Mouse (Mus musculus) heart, postnatal 25 days (tissue): Measurements from ENCODE around the gene Gm17571. TPM values are rescaled to one million over a fixed set of nuclear protein-coding genes. Genes with fewer than 3 reads are reported as not detected.

ENCODE experiments used
- DNase-seq: peaks from one replicate; pipeline ENCODE4 v3.0.0; 2022; ENCODE audit warnings: low spot score
- intact Hi-C: fragments of 180-260 bp; cut with DNase I; formaldehyde crosslinking; loops from one replicate; pipeline ENCODE4 v1.15.1; 2025
- total RNA-seq, 2 experiments: library from RNA; stranded (reverse); gene quantifications; 2 replicates each; pipeline ENCODE4 v1.2.3; 2021

The Gm17571 gene
- not detected for total RNA-seq

GRCm38 (mm10) chr9:13446703-13447285 lies at the start of gene Gm17571:
TSS of gene Gm17571 (minus strand) at chr9:13446753.
- intact Hi-C loops = no loop called here
- no peak for DNase-seq

GRCm38 (mm10) chr9:13495530-13495929 lies 49.0 kb upstream of the Gm17571 start:
- DNase-seq = no peak
- intact Hi-C loops = no loop called here

GRCm38 (mm10) chr9:13493746-13494145 lies 47.2 kb upstream of the Gm17571 start:
- intact Hi-C loops = no loop called here

GRCm38 (mm10) chr9:13492807-13493206 lies 46.3 kb upstream of the Gm17571 start:
- intact Hi-C loops = no loop called here
- no peak for DNase-seq

More at GRCm38 (mm10) chr9:13493746-13494145, 47.2 kb upstream of the Gm17571 start:
- DNase-seq = no peak

- intact Hi-C loops = no loop called here
- DNase-seq = no peak
These were observed 45.5 kb upstream of the Gm17571 start for GRCm38 (mm10) chr9:13491854-13492620.

GRCm38 (mm10) chr9:13491107-13491506 lies 44.6 kb upstream of the Gm17571 start:
- intact Hi-C loops = no loop called here
- DNase-seq = no peak

GRCm38 (mm10) chr9:13485914-13486313 lies 39.4 kb upstream of the Gm17571 start:
- no peak for DNase-seq
- intact Hi-C loops = no loop called here

- intact Hi-C loops = no loop called here
- DNase-seq = no peak
These were observed 38.0 kb upstream of the Gm17571 start for GRCm38 (mm10) chr9:13484267-13485240.

- DNase-seq = no peak
- intact Hi-C loops = no loop called here
These were observed 36.9 kb upstream of the Gm17571 start for GRCm38 (mm10) chr9:13483199-13484068.

GRCm38 (mm10) chr9:13479275-13479674 lies 32.7 kb upstream of the Gm17571 start:
- DNase-seq = no peak
- intact Hi-C loops = no loop called here

- intact Hi-C loops = no loop called here
- DNase-seq = no peak
These were observed 28.4 kb upstream of the Gm17571 start for GRCm38 (mm10) chr9:13474951-13475350.

GRCm38 (mm10) chr9:13470013-13470412 lies 23.5 kb upstream of the Gm17571 start:
- DNase-seq = peak; percentile 17

GRCm38 (mm10) chr9:13468778-13469177 lies 22.2 kb upstream of the Gm17571 start:
- intact Hi-C loops = loop anchor here (2.0 kb wide), 1 partner anchor 170 kb away; no protein-coding TSS in a partner anchor
- no peak for DNase-seq

More at GRCm38 (mm10) chr9:13470013-13470412, 23.5 kb upstream of the Gm17571 start:
- intact Hi-C loops = no loop called here

- intact Hi-C loops = loop anchor here (2.0 kb wide), 1 partner anchor 169 kb away; no protein-coding TSS in a partner anchor
- DNase-seq = no peak
These were observed 21.2 kb upstream of the Gm17571 start for GRCm38 (mm10) chr9:13467745-13468144.

GRCm38 (mm10) chr9:13466816-13467215 lies 20.3 kb upstream of the Gm17571 start:
- intact Hi-C loops = no loop called here
- no peak for DNase-seq

- DNase-seq = no peak
- intact Hi-C loops = no loop called here
These were observed 19.8 kb upstream of the Gm17571 start for GRCm38 (mm10) chr9:13466351-13466750.

- no peak for DNase-seq
- intact Hi-C loops = no loop called here
These were observed 18.9 kb upstream of the Gm17571 start for GRCm38 (mm10) chr9:13465358-13466020.

- DNase-seq = no peak
- intact Hi-C loops = no loop called here
These were observed 14.4 kb upstream of the Gm17571 start for GRCm38 (mm10) chr9:13460926-13461325.

GRCm38 (mm10) chr9:13460012-13460411 lies 13.5 kb upstream of the Gm17571 start:
- intact Hi-C loops = no loop called here
- DNase-seq = no peak
